Mouse (Mus musculus) lung, adult 2 months (tissue): ENCODE measurements around the gene Arhgap23.

Experiments used
- CTCF ChIP-seq: fragments of 200-500 bp; IDR thresholded peaks from 2 replicates; pipeline ENCODE4 v1.5.1; 2011; ENCODE audit warnings: mild to moderate bottlenecking, low read length, control low read depth; ENCODE audit not compliant: insufficient read depth
- POLR2A ChIP-seq: fragments of 200-500 bp; IDR thresholded peaks from 2 replicates; pipeline ENCODE4 v1.6.1; 2011; ENCODE audit warnings: low read depth, mild to moderate bottlenecking, control low read depth, low read length, borderline replicate concordance; ENCODE audit errors: extremely low read depth

GRCm38 (mm10) chr11:97387811-97388210 lies 27.5 kb upstream of the Arhgap23 start:
- TF ChIP-seq POLR2A (no peak), CTCF (no peak)
